Mouse (Mus musculus) hindbrain, embryonic 15.5 days (tissue): ENCODE measurements around the gene Cers1. TPM values are rescaled to one million over a fixed set of nuclear protein-coding genes. Genes with fewer than 3 reads are reported as not detected.

Experiments
- ATAC-seq: fragments of 200-750 bp; cut with Nextera tagmentation; 2 replicates; pipeline ENCODE4 v1.8.0; 2017; ENCODE audit warnings: low read depth, moderate number of reproducible peaks, moderate TSS enrichment; ENCODE audit not compliant: low FRiP score
- H3K27ac ChIP-seq: fragments of 300-500 bp; sonication (generic); replicated peaks from 2 replicates; pipeline ENCODE4 v1.5.1; 2015; ENCODE audit warnings: mild to moderate bottlenecking, inconsistent platforms
- H3K27me3 ChIP-seq: fragments of 300-500 bp; sonication (generic); 2 replicates; pipeline ENCODE4 v1.6.1; 2015; ENCODE audit warnings: control low read depth, inconsistent platforms
- H3K36me3 ChIP-seq: fragments of 300-500 bp; sonication (generic); 2 replicates; pipeline ENCODE4 v1.6.1; 2015; ENCODE audit warnings: control low read depth, inconsistent platforms
- H3K4me1 ChIP-seq: fragments of 300-500 bp; sonication (generic); replicated peaks from 2 replicates; pipeline ENCODE4 v1.6.1; 2015; ENCODE audit warnings: control low read depth, inconsistent platforms
- H3K4me2 ChIP-seq: fragments of 300-500 bp; sonication (generic); 2 replicates; pipeline ENCODE4 v1.6.1; 2015; ENCODE audit warnings: moderate library complexity, mild to moderate bottlenecking, inconsistent platforms
- H3K4me3 ChIP-seq: fragments of 300-500 bp; sonication (generic); 2 replicates; pipeline ENCODE4 v1.5.1; 2015; ENCODE audit warnings: mild to moderate bottlenecking, inconsistent platforms
- H3K9ac ChIP-seq: fragments of 300-500 bp; sonication (generic); 2 replicates; pipeline ENCODE4 v1.6.1; 2015; ENCODE audit warnings: inconsistent platforms
- H3K9me3 ChIP-seq: fragments of 300-500 bp; sonication (generic); 2 replicates; pipeline ENCODE4 v1.6.1; 2016; ENCODE audit warnings: control low read depth, inconsistent platforms
- WGBS: fragments of 180-500 bp; shearing (Covaris S2); methylation state at CpG from one replicate; pipeline ENCODE4 v1.1.7; 2015; 5-methylcytosine and 5-hydroxymethylcytosine counted together
- polyA plus RNA-seq: library from polyadenylated mRNA; unstranded; fragments of >200 nt; fragmentation: Nextera tagmentation; extraction: Ambion mirVana; gene quantifications from 2 replicates; pipeline ENCODE4 v1.2.1, GENCODE M21; 2015

Cers1 gene
- polyA plus RNA-seq, 1 experiment from 2014 or later = 43.2 TPM

GRCm38 (mm10) chr8:70342007-70342406 is 26.4 kb downstream of the Cers1 start:
- H3K9ac ChIP-seq = no peak overlapping the region
- H3K4me2 ChIP-seq = no peak overlapping the region
- ATAC-seq = no peak
- 0 out of 2 replicates have a peak, but pooled peaks cover 4% of the 10 kb centered on the region for H3K4me1 ChIP-seq
- H3K27ac ChIP-seq = no peak overlapping the region
- 93% methylated on average over 14 of the region's 14 CpGs for WGBS
- no peak overlapping the region for H3K4me3 ChIP-seq
- no peaks in the 10 kb centered on the region for H3K27me3 ChIP-seq
- peaks cover 60% of the 10 kb centered on the region for H3K36me3 ChIP-seq
- H3K9me3 ChIP-seq = no peaks in the 10 kb centered on the region

- 77% methylated on average over 7 of the region's 7 CpGs for WGBS
- H3K27me3 ChIP-seq = no peaks in the 10 kb centered on the region
- H3K4me2 ChIP-seq = no peak overlapping the region
- H3K36me3 ChIP-seq = peaks cover 49% of the 10 kb centered on the region
- no peak overlapping the region for H3K9ac ChIP-seq
- H3K4me1 ChIP-seq = peaks cover 7% of the 10 kb centered on the region; the same call in 1 of the 2 replicates
- H3K4me3 ChIP-seq = no peak overlapping the region
- no peaks in the 10 kb centered on the region for H3K9me3 ChIP-seq
- H3K27ac ChIP-seq = no peak overlapping the region
- ATAC-seq = no peak
Measured at GRCm38 (mm10) chr8:70343076-70343475, 27.5 kb downstream of the Cers1 start.

- peaks cover 43% of the 10 kb centered on the region for H3K36me3 ChIP-seq
- no peaks in the 10 kb centered on the region for H3K27me3 ChIP-seq
- H3K9ac ChIP-seq = no peak overlapping the region
- H3K4me1 ChIP-seq = peaks cover 13% of the 10 kb centered on the region; the same call in 1 of the 2 replicates
- H3K9me3 ChIP-seq = no peaks in the 10 kb centered on the region
- no peak overlapping the region for H3K27ac ChIP-seq
- H3K4me2 ChIP-seq = no peak overlapping the region
- WGBS = 66% methylated on average over 6 of the region's 6 CpGs
- ATAC-seq = peak; percentile 57
- H3K4me3 ChIP-seq = no peak overlapping the region
Measured at GRCm38 (mm10) chr8:70343696-70344095, 28.1 kb downstream of the Cers1 start.

- WGBS = 92% methylated on average over 2 of the region's 2 CpGs
- H3K4me2 ChIP-seq = no peak overlapping the region
Measured at GRCm38 (mm10) chr8:70344279-70344678, 28.7 kb downstream of the Cers1 start.

GRCm38 (mm10) chr8:70347443-70347842 is 31.9 kb downstream of the Cers1 start:
- Histone ChIP-seq H3K4me3 (no peak overlapping the region), H3K27me3 (no peaks in the 10 kb centered on the region), H3K4me2 (no peak overlapping the region), H3K36me3 (peaks cover 8% of the 10 kb centered on the region; the same call in 1 of the 2 replicates), H3K27ac (no peak overlapping the region), H3K4me1 (peaks cover 50% of the 10 kb centered on the region), H3K9ac (no peak overlapping the region), H3K9me3 (no peaks in the 10 kb centered on the region)
- no peak for ATAC-seq
- 87% methylated on average over 4 of the region's 4 CpGs for WGBS

More at GRCm38 (mm10) chr8:70344279-70344678, 28.7 kb downstream of the Cers1 start:
- no peak overlapping the region for H3K9ac ChIP-seq
- H3K9me3 ChIP-seq = no peaks in the 10 kb centered on the region
- H3K4me1 ChIP-seq = peaks cover 19% of the 10 kb centered on the region; the same call in 1 of the 2 replicates
- H3K36me3 ChIP-seq = peaks cover 37% of the 10 kb centered on the region
- H3K4me3 ChIP-seq = no peak overlapping the region
- ATAC-seq = no peak
- no peaks in the 10 kb centered on the region for H3K27me3 ChIP-seq
- no peak overlapping the region for H3K27ac ChIP-seq

GRCm38 (mm10) chr8:70347860-70348420 is 32.4 kb downstream of the Cers1 start:
- no peaks in the 10 kb centered on the region for H3K27me3 ChIP-seq
- WGBS = 73% methylated on average over 1 of the region's 1 CpGs
- H3K4me3 ChIP-seq = no peak overlapping the region
- no peak overlapping the region for H3K4me2 ChIP-seq
- peaks cover 5% of the 10 kb centered on the region; the same call in 1 of the 2 replicates for H3K36me3 ChIP-seq
- H3K9me3 ChIP-seq = no peaks in the 10 kb centered on the region
- ATAC-seq = no peak
- H3K4me1 ChIP-seq = peaks cover 50% of the 10 kb centered on the region
- no peak overlapping the region for H3K9ac ChIP-seq
- H3K27ac ChIP-seq = no peak overlapping the region

GRCm38 (mm10) chr8:70351035-70351999 is 35.7 kb downstream of the Cers1 start:
- peak overlapping the region; percentile 100 for H3K4me3 ChIP-seq
- H3K36me3 ChIP-seq = no peaks in the 10 kb centered on the region
- H3K4me2 ChIP-seq = peak overlapping the region; percentile 99
- no peak for ATAC-seq
- H3K9me3 ChIP-seq = no peaks in the 10 kb centered on the region
- H3K27ac ChIP-seq = no peak overlapping the region
- 56% methylated on average over 15 of the region's 15 CpGs for WGBS
- peaks cover 56% of the 10 kb centered on the region for H3K4me1 ChIP-seq
- no peaks in the 10 kb centered on the region for H3K27me3 ChIP-seq
- peak overlapping the region; percentile 100 for H3K9ac ChIP-seq

GRCm38 (mm10) chr8:70352000-70352384 is 36.4 kb downstream of the Cers1 start:
- 38% methylated on average over 3 of the region's 3 CpGs for WGBS
- Histone ChIP-seq H3K9ac (peak overlapping the region; percentile 100), H3K27me3 (no peaks in the 10 kb centered on the region), H3K4me1 (peaks cover 56% of the 10 kb centered on the region), H3K4me2 (peak overlapping the region; percentile 99), H3K27ac (peak overlapping the region; percentile 90; the same call in 1 of the 2 replicates), H3K9me3 (no peaks in the 10 kb centered on the region), H3K36me3 (no peaks in the 10 kb centered on the region), H3K4me3 (peak overlapping the region; percentile 100)
- ATAC-seq = no peak

GRCm38 (mm10) chr8:70352657-70353151 is 37.1 kb downstream of the Cers1 start:
- Histone ChIP-seq H3K9me3 (no peaks in the 10 kb centered on the region), H3K27ac (peak overlapping the region; percentile 90), H3K4me2 (peak overlapping the region; percentile 99), H3K9ac (peak overlapping the region; percentile 100), H3K36me3 (no peaks in the 10 kb centered on the region), H3K4me3 (peak overlapping the region; percentile 100), H3K4me1 (peaks cover 56% of the 10 kb centered on the region), H3K27me3 (no peaks in the 10 kb centered on the region)
- ATAC-seq = peak; percentile 52
- WGBS = under 1% methylated on average over 39 of the region's 64 CpGs

GRCm38 (mm10) chr8:70353194-70353817 is 37.7 kb downstream of the Cers1 start, which contains the start of gene Upf1:
Gene Upf1 (minus strand): TSS chr8:70353278.
- no peaks in the 10 kb centered on the region for H3K36me3 ChIP-seq
- H3K4me1 ChIP-seq = peaks cover 50% of the 10 kb centered on the region
- peak within 1 kb of the TSS; percentile 100 for H3K9ac ChIP-seq
- peak within 1 kb of the TSS; percentile 100 for H3K4me3 ChIP-seq
- ATAC-seq = peak; percentile 91
- H3K4me2 ChIP-seq = peak within 1 kb of the TSS; percentile 99
- under 1% methylated on average over 52 of the region's 69 CpGs for WGBS
- peak within 1 kb of the TSS; percentile 90 for H3K27ac ChIP-seq
- H3K9me3 ChIP-seq = no peaks in the 10 kb centered on the region
- no peaks in the 10 kb centered on the region for H3K27me3 ChIP-seq

- Histone ChIP-seq H3K9me3 (no peaks in the 10 kb centered on the region), H3K27me3 (0 out of 2 replicates have a peak, but pooled peaks cover 5% of the 10 kb centered on the region), H3K36me3 (no peaks in the 10 kb centered on the region), H3K27ac (peak overlapping the region; percentile 90), H3K4me3 (peak overlapping the region; percentile 100), H3K9ac (peak overlapping the region; percentile 67), H3K4me2 (peak overlapping the region; percentile 99), H3K4me1 (peaks cover 44% of the 10 kb centered on the region)
- 69% methylated on average over 4 of the region's 4 CpGs for WGBS
- no peak for ATAC-seq
Measured at GRCm38 (mm10) chr8:70354004-70354403, 38.4 kb downstream of the Cers1 start.
